Mouse (Mus musculus) frontal cortex, postnatal 10 days (tissue): ENCODE data around the gene Atad5.
"Not testable (repeated sequence)": the region's sequence is repeated elsewhere in the genome, so short reads cannot be mapped to it uniquely, and the experiment has no call there.

Source experiments
- DNase-seq, 2 experiments: peaks; one replicate each; pipeline ENCODE4 v3.0.0; 2022; ENCODE audit warnings: low spot score in 2 of 2, mixed read lengths in 1 of 2

The Atad5 gene

DNA sequence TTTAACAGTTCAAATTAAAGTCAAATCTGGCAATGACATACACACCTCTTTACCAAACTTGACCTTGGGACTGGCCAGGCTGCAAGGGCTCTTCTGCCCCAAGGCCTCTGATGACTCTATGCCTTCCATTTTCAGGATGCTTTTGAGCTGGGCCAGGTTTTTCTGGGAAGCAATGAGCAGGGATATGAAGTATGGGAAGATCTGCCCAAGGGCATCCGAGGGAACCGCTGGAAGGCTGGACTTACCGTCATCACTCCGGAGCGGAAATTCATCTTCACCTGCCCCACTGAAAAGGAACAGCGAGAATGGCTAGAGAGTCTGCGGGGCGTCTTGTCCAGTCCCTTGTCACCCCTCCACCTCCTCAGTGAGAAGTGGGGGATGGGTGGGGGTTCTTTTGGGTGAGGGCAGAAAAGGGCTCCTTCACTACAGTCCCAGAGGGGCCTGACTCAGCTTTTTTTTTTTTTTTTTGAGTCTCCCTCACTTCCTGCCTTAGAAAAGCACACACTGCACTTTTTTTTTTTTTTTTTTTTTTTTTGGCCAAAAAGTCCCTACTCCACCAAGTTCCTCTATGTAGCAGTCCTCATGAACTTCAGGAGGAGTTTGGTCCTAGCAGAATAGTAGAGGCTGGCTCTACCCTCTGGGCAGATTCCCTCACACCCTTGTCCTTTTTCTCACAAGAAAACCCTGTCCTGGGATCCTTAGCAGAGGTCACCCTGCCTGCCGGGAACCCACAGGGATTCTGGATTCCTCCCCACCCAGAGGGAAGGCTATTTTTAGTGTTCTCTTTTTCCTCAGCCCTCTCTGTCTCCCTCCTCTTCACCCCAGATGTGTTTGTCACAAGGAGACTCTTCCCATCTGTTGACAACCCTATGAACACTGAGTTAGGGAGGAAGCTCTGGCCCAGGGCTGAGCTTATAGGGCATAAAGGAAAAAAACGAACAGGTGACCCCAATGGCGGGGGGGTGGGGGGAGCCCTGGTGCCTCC is 88.0 kb downstream of the Atad5 start:
- DNase-seq: peak; percentile 20 to 33

DNA sequence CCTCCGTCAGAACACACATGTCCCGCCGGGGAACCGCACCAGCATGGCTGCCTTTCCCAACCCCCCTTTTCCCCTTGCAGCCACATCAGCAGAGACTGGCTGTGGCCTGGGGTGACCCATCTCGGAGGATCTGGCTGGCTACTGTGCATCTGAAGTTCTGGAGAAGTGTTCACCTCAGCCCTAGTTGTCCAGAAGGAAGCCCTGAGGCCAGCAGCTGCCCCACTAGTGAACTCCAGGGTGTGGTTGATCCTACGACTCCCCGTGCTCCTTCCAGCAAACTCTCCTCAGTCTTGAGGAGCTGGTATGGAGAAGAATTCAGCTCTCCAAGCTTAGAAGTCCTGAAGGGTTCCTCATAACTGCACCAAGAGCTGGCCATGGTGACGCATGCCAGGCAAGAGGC is 89.1 kb downstream of the Atad5 start:
- DNase-seq: no peak

DNA sequence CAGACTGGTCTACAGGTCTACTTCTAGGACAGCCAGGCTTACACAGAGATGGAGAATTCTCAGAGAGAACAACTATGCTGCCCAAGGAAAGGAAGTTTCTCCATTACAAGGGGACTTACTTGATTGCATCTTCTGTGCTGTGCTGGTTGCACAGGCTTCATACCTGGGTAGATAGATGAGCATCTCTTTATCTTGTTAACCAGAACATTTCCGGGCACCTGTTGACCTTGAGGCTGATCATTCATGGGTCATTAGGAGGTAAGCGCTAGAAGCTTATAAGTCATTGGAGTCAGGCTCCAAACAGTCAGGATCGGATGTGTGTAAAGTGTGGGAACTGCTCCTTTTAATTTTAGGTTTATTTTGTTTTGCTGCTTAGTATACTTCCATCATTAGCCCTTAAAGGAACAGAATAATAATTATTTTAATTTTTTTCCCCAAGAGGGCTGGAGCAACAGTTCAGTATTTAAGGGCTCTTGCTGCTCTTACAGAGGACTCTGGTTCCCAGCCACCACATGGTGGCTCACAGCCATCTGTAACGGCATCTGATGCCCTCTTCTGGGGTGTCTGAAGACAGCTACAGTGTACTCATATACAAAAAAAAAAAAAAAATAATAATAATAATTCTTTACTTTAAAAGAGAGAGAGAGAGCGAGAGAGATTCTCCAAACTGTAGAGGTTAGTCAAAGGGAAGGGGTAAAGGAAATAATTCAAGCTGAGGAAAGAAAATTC is 92.0 kb downstream of the Atad5 start:
- no peak for DNase-seq

DNA sequence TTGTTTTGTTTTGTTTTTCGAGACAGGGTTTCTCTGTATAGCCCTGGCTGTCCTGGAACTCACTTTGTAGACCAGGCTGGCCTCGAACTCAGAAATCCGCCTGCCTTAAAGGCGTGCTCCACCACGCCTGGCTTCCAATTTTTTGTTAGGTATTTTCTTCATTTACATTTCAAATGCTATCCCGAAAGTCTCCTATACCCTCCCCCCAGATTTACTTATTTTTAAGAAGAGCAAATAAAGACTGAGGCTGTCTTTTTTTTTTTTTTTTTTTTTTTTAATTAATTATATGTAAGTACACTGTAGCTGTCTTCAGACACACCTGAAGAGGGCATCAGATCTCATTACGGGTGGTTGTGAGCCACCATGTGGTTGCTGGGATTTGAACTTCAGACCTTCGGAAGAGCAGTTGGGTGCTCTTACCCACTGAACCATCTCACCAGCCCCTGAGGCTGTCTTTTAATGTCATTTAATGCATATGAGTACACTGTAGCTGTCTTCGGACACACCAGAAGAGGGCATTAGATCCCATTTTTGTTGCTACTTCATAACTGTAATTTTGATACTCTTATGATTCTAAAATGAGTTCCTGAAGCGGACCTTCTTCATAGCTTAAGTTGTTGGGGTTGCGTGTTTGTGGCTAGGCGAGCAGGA is 94.0 kb downstream of the Atad5 start:
- not testable (repeated sequence) for DNase-seq

DNA sequence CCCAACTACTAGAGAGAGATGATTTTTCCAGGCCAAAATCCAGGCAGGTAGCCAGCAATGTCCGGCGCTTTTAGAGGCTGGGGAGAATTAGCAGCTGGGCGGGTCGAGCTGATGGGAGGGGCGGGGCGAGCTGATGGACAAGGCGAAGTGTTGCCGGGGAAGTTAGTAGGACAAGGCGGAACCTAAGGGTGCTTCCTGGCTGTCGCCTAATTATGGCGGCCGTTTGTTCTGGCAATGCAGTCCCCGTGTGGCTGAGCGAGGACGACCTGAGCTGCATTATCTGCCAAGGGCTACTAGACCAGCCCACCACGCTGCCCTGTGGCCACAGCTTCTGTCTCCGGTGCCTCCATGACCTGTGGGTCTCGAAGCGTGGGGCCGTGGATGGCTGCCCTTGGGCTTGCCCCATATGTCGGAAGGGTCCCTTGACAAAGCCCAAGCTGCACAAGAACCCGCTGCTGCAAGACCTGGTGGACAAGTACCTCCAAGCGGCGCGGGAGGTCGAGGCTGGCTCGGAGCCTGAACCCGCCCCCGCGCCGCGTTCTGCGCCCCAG is 94.6 kb downstream of the Atad5 start, which contains the start of gene Rnf135:
Gene Rnf135, plus strand, starts transcription at position 147 of the 551 bp plus-strand sequence.
- peak; percentile 66 to 74 for DNase-seq

DNA sequence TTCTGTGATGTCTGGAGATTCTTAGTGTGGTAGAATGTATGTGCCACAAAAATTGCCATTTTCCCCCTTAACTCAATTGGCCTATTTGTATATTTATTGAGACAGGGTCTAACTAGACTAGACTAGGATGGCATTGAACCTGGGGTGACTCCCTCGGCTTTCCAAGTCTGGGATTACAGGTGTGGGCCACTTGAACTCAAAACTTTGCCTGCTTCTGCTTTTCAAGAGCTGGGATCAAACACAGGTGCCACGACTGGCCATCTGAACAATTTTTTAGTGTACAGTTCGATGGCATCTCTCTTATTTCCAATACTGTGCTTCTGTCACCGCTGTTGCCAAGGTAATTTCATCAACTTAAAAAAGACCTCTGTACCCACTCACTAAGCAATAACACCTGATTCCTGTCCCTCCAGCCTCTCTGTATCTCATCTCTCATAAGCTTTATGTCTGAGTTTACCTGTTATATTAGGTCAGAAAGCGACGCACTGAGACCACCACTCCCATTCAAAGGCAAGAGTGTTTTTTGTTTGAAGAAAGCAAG is 95.4 kb downstream of the Atad5 start:
- DNase-seq: no peak
